Mouse (Mus musculus) lung, postnatal 0 days (tissue): ENCODE measurements around the gene Lao1.

ENCODE experiments used
- CTCF ChIP-seq: IDR thresholded peaks from 2 replicates; pipeline ENCODE4 v1.5.1; 2016; ENCODE audit warnings: antibody characterized with exemption, mild to moderate bottlenecking
- EP300 ChIP-seq: IDR thresholded peaks from 2 replicates; pipeline ENCODE4 v1.6.1; 2016; ENCODE audit warnings: antibody characterized with exemption, mild to moderate bottlenecking, control low read depth

- TF ChIP-seq CTCF (no peak), EP300 (no peak)
Observed at GRCm38 (mm10) chr4:118961141-118961628, at the start of gene Lao1.
